Mouse (Mus musculus) hindbrain, embryonic 12.5 days (tissue): Measurements from ENCODE around the gene Srpk3. TPM values are rescaled to one million over a fixed set of nuclear protein-coding genes. Genes with fewer than 3 reads are reported as not detected.

Source experiments
- ATAC-seq: fragments of 200-750 bp; cut with Nextera tagmentation; 2 replicates; pipeline ENCODE4 v1.8.0; 2017; ENCODE audit warnings: moderate TSS enrichment; ENCODE audit not compliant: low FRiP score
- H3K27ac ChIP-seq: fragments of 300-500 bp; sonication (generic); 2 replicates; pipeline ENCODE4 v1.5.1; 2016; ENCODE audit warnings: mild to moderate bottlenecking
- H3K27me3 ChIP-seq: fragments of 300-500 bp; sonication (generic); 2 replicates; pipeline ENCODE4 v1.6.1; 2016; ENCODE audit warnings: mild to moderate bottlenecking
- H3K36me3 ChIP-seq: fragments of 300-500 bp; sonication (generic); 2 replicates; pipeline ENCODE4 v1.6.1; 2016; ENCODE audit warnings: mild to moderate bottlenecking
- H3K4me1 ChIP-seq: fragments of 300-500 bp; sonication (generic); 2 replicates; pipeline ENCODE4 v1.6.1; 2016
- H3K4me2 ChIP-seq: fragments of 300-500 bp; sonication (generic); replicated peaks from 2 replicates; pipeline ENCODE4 v1.6.1; 2016; ENCODE audit warnings: mild to moderate bottlenecking
- H3K4me3 ChIP-seq: fragments of 300-500 bp; sonication (generic); 2 replicates; pipeline ENCODE4 v1.5.1; 2016; ENCODE audit warnings: mild to moderate bottlenecking
- H3K9ac ChIP-seq: fragments of 300-500 bp; sonication (generic); 2 replicates; pipeline ENCODE4 v1.6.1; 2016; ENCODE audit warnings: mild to moderate bottlenecking, moderate library complexity
- H3K9me3 ChIP-seq: fragments of 300-500 bp; sonication (generic); replicated peaks from 2 replicates; pipeline ENCODE4 v1.6.1; 2016; ENCODE audit warnings: mild to moderate bottlenecking
- WGBS: fragments of 180-500 bp; shearing (Covaris S2); methylation state at CpG from one replicate; pipeline ENCODE4 v1.1.7; 2016; 5-methylcytosine and 5-hydroxymethylcytosine counted together
- polyA plus RNA-seq: library from polyadenylated mRNA; unstranded; fragments of >200 nt; fragmentation: Nextera tagmentation; extraction: Ambion mirVana; gene quantifications from 2 replicates; pipeline ENCODE4 v1.2.1, GENCODE M21; 2016

Gene Srpk3
- polyA plus RNA-seq, 1 experiment from 2014 or later = 2.7 TPM

GRCm38 (mm10) chrX:73774802-73775483 lies 738 bp downstream of the Srpk3 start:
- whole genome bisulfite sequencing = 75% methylated on average over 10 of the region's 10 CpGs
- peaks cover 22% of the 10 kb centered on the region for H3K36me3 ChIP-seq

GRCm38 (mm10) chrX:73782227-73782626 lies 8.0 kb downstream of the Srpk3 start:
- Histone ChIP-seq H3K4me3 (no peak overlapping the region), H3K27ac (no peak overlapping the region), H3K9me3 (no peaks in the 10 kb centered on the region), H3K4me1 (peaks cover 2% of the 10 kb centered on the region; the same call in 1 of the 2 replicates), H3K36me3 (peaks cover 37% of the 10 kb centered on the region), H3K9ac (no peak overlapping the region), H3K4me2 (no peak overlapping the region), H3K27me3 (no peaks in the 10 kb centered on the region)
- WGBS = 93% methylated on average over 3 of the region's 3 CpGs
- no peak for ATAC-seq

More at GRCm38 (mm10) chrX:73774802-73775483, 738 bp downstream of the Srpk3 start:
- no peaks in the 10 kb centered on the region for H3K27me3 ChIP-seq
- no peak overlapping the region for H3K9ac ChIP-seq
- no peak overlapping the region for H3K4me3 ChIP-seq
- peak; percentile 62 for ATAC-seq
- no peaks in the 10 kb centered on the region for H3K9me3 ChIP-seq
- H3K4me2 ChIP-seq = no peak overlapping the region
- peaks cover 4% of the 10 kb centered on the region; the same call in 1 of the 2 replicates for H3K4me1 ChIP-seq
- no peak overlapping the region for H3K27ac ChIP-seq

GRCm38 (mm10) chrX:73785666-73786065 lies 11.5 kb downstream of the Srpk3 start:
- no peak for ATAC-seq
- Histone ChIP-seq H3K27ac (peak overlapping the region; percentile 91; the same call in 1 of the 2 replicates), H3K9ac (peak overlapping the region; percentile 65)

GRCm38 (mm10) chrX:73786364-73787224 lies 12.4 kb downstream of the Srpk3 start, which contains the start of the genes Idh3g and Ssr4:
Gene Idh3g (minus strand): TSS chrX:73786897.
Gene Ssr4 (plus strand): TSS chrX:73787028.
- WGBS = 15% methylated on average over 50 of the region's 52 CpGs
- H3K9me3 ChIP-seq = no peaks in the 10 kb centered on the region
- peaks cover 14% of the 10 kb centered on the region for H3K4me1 ChIP-seq
- peak within 1 kb of the TSS; percentile 50 for H3K4me3 ChIP-seq
- H3K4me2 ChIP-seq = peak within 1 kb of the TSS; percentile 61
- peak; percentile 97 for ATAC-seq
- peak within 1 kb of the TSS; percentile 79 for H3K9ac ChIP-seq
- peak within 1 kb of the TSS; percentile 91 for H3K27ac ChIP-seq
- H3K36me3 ChIP-seq = no peaks in the 10 kb centered on the region; the same call in 1 of the 2 replicates
- H3K27me3 ChIP-seq = no peaks in the 10 kb centered on the region

More at GRCm38 (mm10) chrX:73785666-73786065, 11.5 kb downstream of the Srpk3 start:
- Histone ChIP-seq H3K4me2 (peak overlapping the region; percentile 58), H3K4me3 (peak overlapping the region; percentile 50), H3K36me3 (peaks cover 8% of the 10 kb centered on the region; the same call in 1 of the 2 replicates), H3K4me1 (peaks cover 14% of the 10 kb centered on the region), H3K27me3 (no peaks in the 10 kb centered on the region), H3K9me3 (no peaks in the 10 kb centered on the region)

GRCm38 (mm10) chrX:73787225-73787558 lies 13.0 kb downstream of the Srpk3 start:
- ATAC-seq = no peak; the same call in 1 of the 2 replicates
- Histone ChIP-seq H3K4me2 (peak overlapping the region; percentile 61), H3K4me3 (peak overlapping the region; percentile 50), H3K36me3 (no peaks in the 10 kb centered on the region; the same call in 1 of the 2 replicates), H3K27me3 (no peaks in the 10 kb centered on the region), H3K27ac (peak overlapping the region; percentile 76), H3K9me3 (no peaks in the 10 kb centered on the region), H3K4me1 (peaks cover 14% of the 10 kb centered on the region), H3K9ac (peak overlapping the region; percentile 79)
- WGBS = 23% methylated on average over 20 of the region's 22 CpGs

- peak overlapping the region; percentile 61 for H3K4me2 ChIP-seq
- no peaks in the 10 kb centered on the region for H3K9me3 ChIP-seq
- peaks cover 14% of the 10 kb centered on the region for H3K4me1 ChIP-seq
- no peak overlapping the region for H3K27ac ChIP-seq
- WGBS = 96% methylated on average over 1 of the region's 1 CpGs
- no peak for ATAC-seq
- H3K36me3 ChIP-seq = no peaks in the 10 kb centered on the region; the same call in 1 of the 2 replicates
- H3K27me3 ChIP-seq = no peaks in the 10 kb centered on the region
- no peak overlapping the region for H3K4me3 ChIP-seq
- peak overlapping the region; percentile 79; the same call in 1 of the 2 replicates for H3K9ac ChIP-seq
Observed at GRCm38 (mm10) chrX:73788501-73788900, 14.3 kb downstream of the Srpk3 start.

- ATAC-seq = no peak
- Histone ChIP-seq H3K36me3 (peaks cover 6% of the 10 kb centered on the region), H3K4me2 (no peak overlapping the region), H3K9me3 (no peaks in the 10 kb centered on the region), H3K27ac (no peak overlapping the region), H3K4me3 (no peak overlapping the region), H3K4me1 (peaks cover 9% of the 10 kb centered on the region), H3K27me3 (no peaks in the 10 kb centered on the region), H3K9ac (no peak overlapping the region)
Observed at GRCm38 (mm10) chrX:73793039-73793438, 18.8 kb downstream of the Srpk3 start.

- Histone ChIP-seq H3K4me2 (no peak overlapping the region), H3K9me3 (no peaks in the 10 kb centered on the region), H3K9ac (no peak overlapping the region), H3K36me3 (peaks cover 6% of the 10 kb centered on the region), H3K27ac (no peak overlapping the region), H3K4me1 (peaks cover 5% of the 10 kb centered on the region), H3K27me3 (no peaks in the 10 kb centered on the region), H3K4me3 (no peak overlapping the region)
- ATAC-seq = 0 out of 2 replicates have a peak, but pooled peaks have one; percentile 15
- WGBS = 22% methylated on average over 1 of the region's 1 CpGs
Observed at GRCm38 (mm10) chrX:73793505-73793904, 19.3 kb downstream of the Srpk3 start.

GRCm38 (mm10) chrX:73797511-73797910 lies 23.3 kb downstream of the Srpk3 start:
- 88% methylated on average over 2 of the region's 2 CpGs for WGBS
- peaks cover 6% of the 10 kb centered on the region; the same call in 1 of the 2 replicates for H3K36me3 ChIP-seq
- no peaks in the 10 kb centered on the region for H3K27me3 ChIP-seq
- H3K9ac ChIP-seq = no peak overlapping the region
- H3K27ac ChIP-seq = no peak overlapping the region
- ATAC-seq = no peak
- no peak overlapping the region for H3K4me2 ChIP-seq
- H3K4me1 ChIP-seq = no peaks in the 10 kb centered on the region
- no peak overlapping the region for H3K4me3 ChIP-seq
- no peaks in the 10 kb centered on the region for H3K9me3 ChIP-seq

- Histone ChIP-seq H3K27me3 (no peaks in the 10 kb centered on the region), H3K27ac (no peak overlapping the region), H3K9me3 (no peaks in the 10 kb centered on the region), H3K4me1 (no peaks in the 10 kb centered on the region), H3K9ac (no peak overlapping the region), H3K36me3 (peaks cover 6% of the 10 kb centered on the region; the same call in 1 of the 2 replicates), H3K4me3 (no peak overlapping the region), H3K4me2 (no peak overlapping the region)
- WGBS = 42% methylated on average over 9 of the region's 9 CpGs
- ATAC-seq = peak; percentile 71
Observed at GRCm38 (mm10) chrX:73798502-73798901, 24.3 kb downstream of the Srpk3 start.

- Histone ChIP-seq H3K4me1 (no peaks in the 10 kb centered on the region), H3K9ac (no peak overlapping the region), H3K9me3 (no peaks in the 10 kb centered on the region), H3K27ac (peak overlapping the region; percentile 17; the same call in 1 of the 2 replicates), H3K36me3 (no peaks in the 10 kb centered on the region), H3K4me2 (no peak overlapping the region), H3K27me3 (no peaks in the 10 kb centered on the region), H3K4me3 (no peak overlapping the region)
- ATAC-seq = no peak
- WGBS = 56% methylated on average over 1 of the region's 1 CpGs
Observed at GRCm38 (mm10) chrX:73805814-73806213, 31.6 kb downstream of the Srpk3 start.

- Histone ChIP-seq H3K9ac (peak overlapping the region; percentile 59), H3K9me3 (no peaks in the 10 kb centered on the region), H3K27me3 (no peaks in the 10 kb centered on the region), H3K4me1 (no peaks in the 10 kb centered on the region), H3K36me3 (no peaks in the 10 kb centered on the region), H3K4me3 (peak overlapping the region; percentile 25), H3K4me2 (peak overlapping the region; percentile 44), H3K27ac (peak overlapping the region; percentile 79)
- peak; percentile 85 for ATAC-seq
- 17% methylated on average over 14 of the region's 14 CpGs for WGBS
Observed at GRCm38 (mm10) chrX:73815072-73815471, 40.9 kb downstream of the Srpk3 start.
